Mouse (Mus musculus) thymus, postnatal 25 days (tissue): ENCODE data around the gene Gm6993.

Source experiments
- DNase-seq: peaks from one replicate; pipeline ENCODE4 v3.0.0; 2022

Gm6993 gene

DNA sequence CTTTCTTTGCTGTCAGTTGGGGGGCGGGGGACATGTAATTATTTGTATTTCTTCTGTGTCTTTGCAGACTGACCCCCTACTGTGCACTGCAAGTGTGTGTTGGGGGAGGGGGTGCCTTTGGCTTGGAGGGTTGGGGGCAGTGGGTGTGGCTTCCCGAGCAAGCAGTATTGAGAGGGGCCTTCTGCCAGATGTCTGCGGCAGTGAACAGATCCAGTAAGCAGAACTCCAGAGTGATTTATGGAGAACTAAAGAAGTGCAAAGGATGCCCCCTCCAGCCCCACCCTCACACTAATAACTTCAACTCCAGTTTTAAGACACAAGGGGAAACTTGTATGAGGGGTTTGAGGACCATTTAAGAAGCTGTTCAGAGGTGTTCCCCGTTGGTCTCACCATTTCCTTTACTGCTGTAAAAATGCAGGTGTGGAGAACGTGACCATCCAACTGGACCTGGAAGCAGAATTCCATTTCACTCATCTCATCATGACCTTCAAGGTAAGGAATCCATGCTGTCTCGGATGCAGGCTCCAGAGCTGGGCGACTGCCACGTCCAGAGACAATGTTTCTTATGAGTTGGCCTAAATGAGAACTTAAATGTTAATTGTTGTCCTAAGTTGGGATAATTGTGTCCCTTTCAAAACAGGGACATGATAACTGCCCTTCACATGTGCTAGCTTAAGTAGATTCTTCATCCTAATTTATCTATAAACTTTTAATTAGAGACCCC is 31.6 kb downstream of the Gm6993 start:
- DNase-seq = no peak

DNA sequence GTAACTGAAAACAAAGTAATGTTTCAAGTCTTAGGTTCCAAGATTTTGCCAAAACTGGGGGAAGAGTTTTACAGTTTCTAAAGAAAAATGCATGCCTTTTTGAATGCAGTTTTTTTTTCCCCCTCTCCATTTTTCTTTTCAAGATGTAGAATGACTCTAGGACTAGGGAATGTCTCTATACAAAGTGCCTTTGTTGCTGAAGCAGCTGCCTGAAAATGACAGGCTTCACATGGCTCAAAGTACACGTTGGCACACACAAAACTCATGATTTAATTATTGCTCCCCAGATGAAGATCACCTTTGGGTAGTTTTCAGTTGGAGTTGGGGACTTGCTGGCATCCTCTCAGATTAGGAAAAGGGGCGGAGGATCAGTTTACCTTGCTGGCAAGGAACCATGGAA is 32.3 kb downstream of the Gm6993 start:
- DNase-seq = no peak

DNA sequence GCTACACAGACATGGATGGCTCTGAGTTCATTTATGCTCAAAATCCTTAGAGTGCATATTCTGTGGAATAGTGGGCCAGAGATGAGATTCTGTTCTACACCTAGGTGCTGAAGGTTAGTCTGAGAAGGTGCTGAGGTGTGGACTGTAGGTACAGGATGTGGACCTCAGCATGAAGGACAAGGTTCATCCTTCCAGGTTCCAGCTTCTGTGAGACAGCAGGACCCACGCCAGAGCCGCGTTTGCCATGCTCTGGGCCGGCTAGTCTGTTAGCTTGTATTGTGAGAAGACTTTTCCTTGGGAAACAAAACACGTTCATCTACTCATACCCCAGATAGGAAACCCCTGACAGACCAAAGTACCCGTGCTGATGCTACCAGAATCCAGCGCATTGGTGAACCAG is 33.1 kb downstream of the Gm6993 start:
- DNase-seq = no peak

DNA sequence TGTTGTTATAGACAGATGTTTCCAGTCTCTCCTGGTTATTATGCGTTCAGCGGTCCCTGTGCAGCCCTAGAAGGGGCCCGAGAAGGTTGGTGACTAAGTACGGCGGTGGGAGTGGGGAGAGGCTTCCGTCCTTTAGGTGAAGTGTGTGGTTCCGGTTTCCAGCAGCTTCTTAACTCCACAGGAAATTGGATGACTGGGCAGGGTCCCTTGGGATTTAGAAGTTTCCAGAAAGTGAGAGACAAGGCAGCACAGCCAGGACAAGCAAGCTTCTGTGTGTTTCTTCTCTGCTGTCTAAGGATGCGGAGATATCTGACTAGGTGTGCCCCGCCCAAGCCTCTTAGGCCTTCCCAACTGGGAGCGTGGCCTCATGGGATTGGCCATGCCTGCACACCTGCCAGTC is 34.8 kb downstream of the Gm6993 start:
- DNase-seq = no peak

GRCm38 (mm10) chr12:31278270-31278669 is 37.7 kb downstream of the Gm6993 start:
- no peak for DNase-seq

GRCm38 (mm10) chr12:31280318-31280717 is 39.7 kb downstream of the Gm6993 start:
- DNase-seq = no peak

DNA sequence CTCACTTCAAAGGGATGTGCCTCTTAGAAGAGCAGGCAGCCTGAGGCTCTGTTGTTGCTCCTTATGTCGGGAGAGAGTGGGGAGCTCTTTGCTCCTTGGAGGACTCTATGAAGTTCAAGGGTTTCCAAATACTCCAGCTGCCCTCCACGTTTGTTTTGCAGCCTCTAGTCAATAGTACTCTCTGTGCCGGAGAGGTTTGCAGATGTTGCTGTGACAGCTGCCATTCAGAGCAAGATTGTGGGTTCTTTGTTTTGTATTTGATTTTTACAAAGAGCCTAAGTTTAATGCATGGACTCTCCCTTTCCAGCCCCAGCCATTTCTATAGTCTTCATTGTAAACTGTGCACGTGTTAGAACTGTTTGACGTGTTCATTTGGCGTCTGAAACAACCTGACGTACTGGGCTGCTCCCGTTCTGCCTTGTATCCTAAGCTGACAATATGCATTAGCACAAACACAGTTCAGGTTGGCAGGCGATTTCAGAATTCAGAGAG is 40.6 kb downstream of the Gm6993 start:
- no peak for DNase-seq

DNA sequence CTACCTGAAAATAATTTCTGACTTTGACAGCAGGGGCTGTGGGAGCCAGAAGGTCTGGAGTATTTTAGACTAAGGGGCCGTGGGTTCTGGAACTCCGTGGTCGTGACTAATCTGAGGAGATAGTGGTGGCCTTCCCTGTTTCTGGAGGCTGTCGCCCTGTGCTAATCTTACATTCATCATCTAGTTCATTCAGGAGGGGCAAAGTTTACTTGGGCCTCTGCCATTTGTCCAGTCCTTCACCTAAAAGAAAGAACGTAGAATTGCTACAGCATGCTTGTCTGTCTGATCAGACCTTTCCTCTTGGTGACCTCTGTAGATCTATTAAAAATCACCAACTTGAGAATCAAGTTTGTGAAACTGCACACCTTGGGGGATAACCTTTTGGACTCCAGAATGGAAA is 41.7 kb downstream of the Gm6993 start:
- DNase-seq = no peak

- DNase-seq = no peak
Measured at GRCm38 (mm10) chr12:31283131-31283530, 42.6 kb downstream of the Gm6993 start.

GRCm38 (mm10) chr12:31283617-31284136 is 43.1 kb downstream of the Gm6993 start:
- no peak for DNase-seq

GRCm38 (mm10) chr12:31289046-31289445 is 48.5 kb downstream of the Gm6993 start:
- DNase-seq = no peak
